Mouse (Mus musculus): ENCODE data around the gene Dab2ip. TPM values are rescaled to one million over a fixed set of nuclear protein-coding genes. Genes with fewer than 3 reads are reported as not detected.

The Dab2ip gene
- polyA plus RNA-seq, 1 experiment from 2014 or later = 61.2 TPM

DNA sequence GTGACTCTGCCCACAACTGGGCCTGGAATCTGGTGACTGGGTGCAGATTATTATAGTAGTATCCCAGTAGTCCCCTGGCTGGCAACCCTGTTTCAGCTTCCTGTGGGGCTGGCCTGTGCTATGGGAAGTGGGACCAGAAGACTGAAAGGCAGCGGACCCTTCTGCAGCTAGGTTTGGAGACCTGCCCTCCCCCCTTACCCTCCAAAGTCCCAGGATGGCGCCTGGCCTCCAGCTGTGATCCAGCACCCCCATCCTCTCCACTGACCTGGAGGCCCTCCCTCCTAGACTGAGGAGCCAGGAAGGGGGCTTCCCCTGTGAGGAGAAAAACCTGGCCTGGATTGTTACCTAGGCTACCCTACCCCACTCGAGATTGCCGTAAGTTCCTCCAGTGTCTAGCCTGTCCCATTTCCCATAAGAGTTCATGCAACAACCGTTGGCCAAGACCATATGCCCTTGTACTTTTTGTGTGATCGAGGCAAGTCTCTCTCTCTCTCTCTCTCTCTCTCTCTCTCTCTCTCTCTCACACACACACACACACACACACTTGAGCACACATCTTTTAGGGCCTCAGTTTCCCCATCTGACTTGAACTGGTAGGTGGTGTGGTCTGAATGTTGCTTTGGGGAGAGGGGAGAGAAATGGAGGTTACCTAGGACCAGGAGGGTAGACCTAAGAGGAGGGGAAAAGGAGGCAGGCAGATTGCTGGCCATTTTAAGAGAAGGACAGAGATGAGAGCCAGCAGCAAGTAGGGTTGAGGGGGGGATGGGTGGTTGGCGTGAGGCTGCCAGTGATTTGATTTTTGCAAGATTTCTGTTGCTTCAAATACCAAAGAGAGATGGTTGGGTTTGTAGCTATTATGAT lies 62.5 kb downstream of the Dab2ip start:
- WGBS = 19% methylated on average over 7 of the region's 7 CpGs
- peak; percentile 64 for DNase-seq (ENCODE audit: low spot score)
- peak; percentile 61 for ATAC-seq (ENCODE audit: insufficient read depth, low FRiP score, low TSS enrichment)
- Histone ChIP-seq H3K36me3 (ENCODE audit: control insufficient read depth, insufficient read depth, low read length) (no peaks in the 10 kb centered on the region), H3K4me3 (ENCODE audit: low read depth, low read length) (no peak overlapping the region), H3K27ac (ENCODE audit: low read depth, low read length) (no peak overlapping the region), H3K9ac (ENCODE audit: low read length) (no peak overlapping the region), H3K27me3 (ENCODE audit: control insufficient read depth, insufficient read depth, low read length) (no peaks in the 10 kb centered on the region), H3K4me1 (ENCODE audit: control insufficient read depth, insufficient read depth, low read length) (peaks cover 38% of the 10 kb centered on the region), H3K9me3 (ENCODE audit: control insufficient read depth, low read length) (no peaks in the 10 kb centered on the region), H3K4me2 (ENCODE audit: low read depth) (peak overlapping the region; percentile 31)

DNA sequence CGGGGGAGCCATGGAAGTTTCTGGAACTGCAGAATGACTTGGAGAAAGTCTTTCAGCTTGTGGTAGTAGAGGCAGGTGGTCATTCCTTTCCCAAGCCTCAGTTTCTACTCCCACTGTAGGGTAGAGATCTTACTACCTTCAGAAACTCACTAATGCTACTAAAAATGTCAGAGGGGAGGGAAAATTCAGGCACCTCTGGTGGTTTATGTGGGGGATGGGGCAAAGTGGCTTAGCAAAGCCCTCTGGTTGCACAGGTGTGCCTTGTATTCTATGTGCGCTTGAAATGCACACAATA lies 63.1 kb downstream of the Dab2ip start:
- no peak for DNase-seq (ENCODE audit: low spot score)
- H3K4me2 ChIP-seq (ENCODE audit: low read depth) = no peak overlapping the region
- peaks cover 38% of the 10 kb centered on the region for H3K4me1 ChIP-seq (ENCODE audit: control insufficient read depth, insufficient read depth, low read length)
- H3K27me3 ChIP-seq (ENCODE audit: control insufficient read depth, insufficient read depth, low read length) = no peaks in the 10 kb centered on the region
- H3K9ac ChIP-seq (ENCODE audit: low read length) = no peak overlapping the region
- no peaks in the 10 kb centered on the region for H3K9me3 ChIP-seq (ENCODE audit: control insufficient read depth, low read length)
- no peak for ATAC-seq (ENCODE audit: insufficient read depth, low FRiP score, low TSS enrichment)
- no peaks in the 10 kb centered on the region for H3K36me3 ChIP-seq (ENCODE audit: control insufficient read depth, insufficient read depth, low read length)
- H3K27ac ChIP-seq (ENCODE audit: low read depth, low read length) = no peak overlapping the region
- H3K4me3 ChIP-seq (ENCODE audit: low read depth, low read length) = no peak overlapping the region
- 76% methylated on average over 2 of the region's 2 CpGs for WGBS

DNA sequence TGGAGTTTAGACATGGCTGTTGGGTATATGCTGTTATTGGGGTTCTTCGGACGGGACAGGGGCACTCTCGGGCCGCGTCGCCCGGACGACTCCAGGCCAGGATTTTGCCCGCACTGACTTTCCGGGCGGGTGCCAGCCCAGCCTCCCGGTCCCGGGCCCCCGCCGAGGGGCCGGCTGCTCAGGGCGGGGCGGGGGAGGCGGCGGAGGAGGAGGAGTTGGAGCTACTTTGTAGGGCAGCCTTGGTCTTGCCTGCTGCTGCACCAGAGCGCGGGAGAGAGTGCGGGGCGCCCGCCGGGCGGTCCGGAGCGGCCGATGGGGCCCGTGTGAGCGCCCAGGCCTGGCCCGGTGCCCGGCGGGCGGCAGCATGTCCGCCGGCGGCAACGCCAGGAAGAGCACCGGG lies 63.7 kb downstream of the Dab2ip start:
- H3K36me3 ChIP-seq (ENCODE audit: control insufficient read depth, insufficient read depth, low read length) = no peaks in the 10 kb centered on the region
- WGBS = under 1% methylated on average over 33 of the region's 41 CpGs
- peaks cover 43% of the 10 kb centered on the region for H3K4me1 ChIP-seq (ENCODE audit: control insufficient read depth, insufficient read depth, low read length)
- H3K9me3 ChIP-seq (ENCODE audit: control insufficient read depth, low read length) = no peaks in the 10 kb centered on the region
- peak overlapping the region; percentile 65 for H3K27ac ChIP-seq (ENCODE audit: low read depth, low read length)
- peak overlapping the region; percentile 84 for H3K9ac ChIP-seq (ENCODE audit: low read length)
- H3K4me3 ChIP-seq (ENCODE audit: low read depth, low read length) = peak overlapping the region; percentile 64
- DNase-seq (ENCODE audit: low spot score) (peak; percentile 88), ATAC-seq (ENCODE audit: insufficient read depth, low FRiP score, low TSS enrichment) (peak; percentile 81)
- H3K27me3 ChIP-seq (ENCODE audit: control insufficient read depth, insufficient read depth, low read length) = no peaks in the 10 kb centered on the region
- H3K4me2 ChIP-seq (ENCODE audit: low read depth) = peak overlapping the region; percentile 78

GRCm38 (mm10) chr2:35622261-35623103 lies 64.4 kb downstream of the Dab2ip start:
- DNase-seq (ENCODE audit: low spot score) = peak; percentile 37
- peak overlapping the region; percentile 64 for H3K4me3 ChIP-seq (ENCODE audit: low read depth, low read length)
- no peaks in the 10 kb centered on the region for H3K36me3 ChIP-seq (ENCODE audit: control insufficient read depth, insufficient read depth, low read length)
- WGBS = 5% methylated on average over 20 of the region's 20 CpGs
- H3K9me3 ChIP-seq (ENCODE audit: control insufficient read depth, low read length) = no peaks in the 10 kb centered on the region
- no peaks in the 10 kb centered on the region for H3K27me3 ChIP-seq (ENCODE audit: control insufficient read depth, insufficient read depth, low read length)
- H3K4me1 ChIP-seq (ENCODE audit: control insufficient read depth, insufficient read depth, low read length) = peaks cover 43% of the 10 kb centered on the region
- peak overlapping the region; percentile 84 for H3K9ac ChIP-seq (ENCODE audit: low read length)
- peak overlapping the region; percentile 65 for H3K27ac ChIP-seq (ENCODE audit: low read depth, low read length)
- peak overlapping the region; percentile 78 for H3K4me2 ChIP-seq (ENCODE audit: low read depth)
- ATAC-seq (ENCODE audit: insufficient read depth, low FRiP score, low TSS enrichment) = no peak; the same call in 1 of the 2 replicates

DNA sequence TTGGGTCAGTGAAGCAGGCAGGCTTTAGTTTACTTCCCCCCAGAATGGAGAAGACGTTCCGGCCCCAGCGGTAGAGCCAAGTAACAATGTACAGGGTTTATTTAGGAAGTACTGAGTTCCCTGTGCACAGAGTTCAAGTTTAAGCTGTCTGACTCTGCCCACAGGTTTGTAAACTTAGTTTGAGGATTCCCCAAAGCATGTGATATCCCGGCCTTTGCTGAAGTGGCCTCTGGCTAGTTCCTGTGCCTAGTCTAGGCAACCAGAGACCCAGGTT lies 65.0 kb downstream of the Dab2ip start:
- no peaks in the 10 kb centered on the region for H3K9me3 ChIP-seq (ENCODE audit: control insufficient read depth, low read length)
- no peaks in the 10 kb centered on the region for H3K27me3 ChIP-seq (ENCODE audit: control insufficient read depth, insufficient read depth, low read length)
- peak overlapping the region; percentile 64 for H3K4me3 ChIP-seq (ENCODE audit: low read depth, low read length)
- H3K27ac ChIP-seq (ENCODE audit: low read depth, low read length) = no peak overlapping the region
- DNase-seq (ENCODE audit: low spot score) (no peak), ATAC-seq (ENCODE audit: insufficient read depth, low FRiP score, low TSS enrichment) (no peak)
- 49% methylated on average over 4 of the region's 4 CpGs for WGBS
- H3K9ac ChIP-seq (ENCODE audit: low read length) = peak overlapping the region; percentile 84
- H3K36me3 ChIP-seq (ENCODE audit: control insufficient read depth, insufficient read depth, low read length) = no peaks in the 10 kb centered on the region
- H3K4me2 ChIP-seq (ENCODE audit: low read depth) = peak overlapping the region; percentile 78
- peaks cover 43% of the 10 kb centered on the region for H3K4me1 ChIP-seq (ENCODE audit: control insufficient read depth, insufficient read depth, low read length)

GRCm38 (mm10) chr2:35623431-35624148 lies 65.5 kb downstream of the Dab2ip start:
- Histone ChIP-seq H3K4me2 (ENCODE audit: low read depth) (peak overlapping the region; percentile 78), H3K9me3 (ENCODE audit: control insufficient read depth, low read length) (no peaks in the 10 kb centered on the region), H3K9ac (ENCODE audit: low read length) (peak overlapping the region; percentile 15; the same call in 1 of the 2 replicates), H3K27me3 (ENCODE audit: control insufficient read depth, insufficient read depth, low read length) (no peaks in the 10 kb centered on the region), H3K27ac (ENCODE audit: low read depth, low read length) (no peak overlapping the region), H3K36me3 (ENCODE audit: control insufficient read depth, insufficient read depth, low read length) (no peaks in the 10 kb centered on the region), H3K4me3 (ENCODE audit: low read depth, low read length) (peak overlapping the region; percentile 64), H3K4me1 (ENCODE audit: control insufficient read depth, insufficient read depth, low read length) (peaks cover 43% of the 10 kb centered on the region)
- 45% methylated on average over 12 of the region's 12 CpGs for WGBS
- no peak for ATAC-seq (ENCODE audit: insufficient read depth, low FRiP score, low TSS enrichment)
- DNase-seq (ENCODE audit: low spot score) = no peak

- no peak for ATAC-seq (ENCODE audit: insufficient read depth, low FRiP score, low TSS enrichment)
- no peak overlapping the region for H3K27ac ChIP-seq (ENCODE audit: low read depth, low read length)
These were observed 66.4 kb downstream of the Dab2ip start for GRCm38 (mm10) chr2:35624380-35625006.

GRCm38 (mm10) chr2:35625007-35625380 lies 66.9 kb downstream of the Dab2ip start:
- peaks cover 33% of the 10 kb centered on the region for H3K4me1 ChIP-seq (ENCODE audit: control insufficient read depth, insufficient read depth, low read length)
- ATAC-seq (ENCODE audit: insufficient read depth, low FRiP score, low TSS enrichment) = no peak
- H3K9me3 ChIP-seq (ENCODE audit: control insufficient read depth, low read length) = no peaks in the 10 kb centered on the region

More at GRCm38 (mm10) chr2:35624380-35625006, 66.4 kb downstream of the Dab2ip start:
- Histone ChIP-seq H3K4me2 (ENCODE audit: low read depth) (0 out of 2 replicates have a peak overlapping the region, but pooled peaks have one; percentile 1), H3K4me3 (ENCODE audit: low read depth, low read length) (no peak overlapping the region), H3K9me3 (ENCODE audit: control insufficient read depth, low read length) (no peaks in the 10 kb centered on the region), H3K27me3 (ENCODE audit: control insufficient read depth, insufficient read depth, low read length) (no peaks in the 10 kb centered on the region), H3K4me1 (ENCODE audit: control insufficient read depth, insufficient read depth, low read length) (peaks cover 38% of the 10 kb centered on the region), H3K36me3 (ENCODE audit: control insufficient read depth, insufficient read depth, low read length) (no peaks in the 10 kb centered on the region), H3K9ac (ENCODE audit: low read length) (no peak overlapping the region)
- no peak for DNase-seq (ENCODE audit: low spot score)
- WGBS = 62% methylated on average over 5 of the region's 5 CpGs

More at GRCm38 (mm10) chr2:35625007-35625380, 66.9 kb downstream of the Dab2ip start:
- Histone ChIP-seq H3K4me3 (ENCODE audit: low read depth, low read length) (no peak overlapping the region), H3K27ac (ENCODE audit: low read depth, low read length) (no peak overlapping the region), H3K27me3 (ENCODE audit: control insufficient read depth, insufficient read depth, low read length) (no peaks in the 10 kb centered on the region), H3K4me2 (ENCODE audit: low read depth) (no peak overlapping the region), H3K9ac (ENCODE audit: low read length) (no peak overlapping the region), H3K36me3 (ENCODE audit: control insufficient read depth, insufficient read depth, low read length) (no peaks in the 10 kb centered on the region)
- no peak for DNase-seq (ENCODE audit: low spot score)
- 85% methylated on average over 6 of the region's 6 CpGs for WGBS
